Mouse (Mus musculus) intestine, postnatal 0 days (tissue): ENCODE data around the gene Bak1. TPM values are rescaled to one million over a fixed set of nuclear protein-coding genes. Genes with fewer than 3 reads are reported as not detected.

Experiments
- ATAC-seq: fragments of 200-750 bp; cut with Nextera tagmentation; 2 replicates; pipeline ENCODE4 v1.8.0; 2017; ENCODE audit warnings: mild to moderate bottlenecking, moderate TSS enrichment, moderate library complexity
- H3K27ac ChIP-seq: fragments of 300-500 bp; sonication (generic); 2 replicates; pipeline ENCODE4 v1.5.1; 2014; ENCODE audit warnings: mild to moderate bottlenecking, low read depth, low read length, moderate library complexity
- H3K27me3 ChIP-seq: fragments of 300-500 bp; sonication (generic); replicated peaks from 2 replicates; pipeline ENCODE4 v1.6.1; 2014; ENCODE audit warnings: low read length, mixed read lengths; ENCODE audit not compliant: control insufficient read depth, insufficient read depth
- H3K36me3 ChIP-seq: fragments of 300-500 bp; sonication (generic); 2 replicates; pipeline ENCODE4 v1.6.1; 2014; ENCODE audit warnings: mild to moderate bottlenecking, moderate library complexity; ENCODE audit not compliant: control insufficient read depth, insufficient read depth
- H3K4me1 ChIP-seq: fragments of 300-500 bp; sonication (generic); replicated peaks from 2 replicates; pipeline ENCODE4 v1.6.1; 2014; ENCODE audit warnings: antibody characterized with exemption, low read length, mixed read lengths; ENCODE audit not compliant: control insufficient read depth, insufficient read depth
- H3K4me2 ChIP-seq: fragments of 300-500 bp; sonication (generic); replicated peaks from 2 replicates; pipeline ENCODE4 v1.6.1; 2014; ENCODE audit warnings: low read depth, mild to moderate bottlenecking, moderate library complexity
- H3K4me3 ChIP-seq: fragments of 300-500 bp; sonication (generic); 2 replicates; pipeline ENCODE4 v1.5.1; 2014; ENCODE audit warnings: low read depth, low read length
- H3K9ac ChIP-seq: fragments of 300-500 bp; sonication (generic); 2 replicates; pipeline ENCODE4 v1.6.1; 2014; ENCODE audit warnings: mild to moderate bottlenecking, low read depth, low read length
- H3K9me3 ChIP-seq: fragments of 300-500 bp; sonication (generic); 2 replicates; pipeline ENCODE4 v1.6.1; 2016; ENCODE audit warnings: mixed run types; ENCODE audit not compliant: control insufficient read depth
- CTCF ChIP-seq: sonication (generic); IDR thresholded peaks from 2 replicates; pipeline ENCODE4 v1.5.1; 2016; ENCODE audit warnings: low read depth, mild to moderate bottlenecking, control low read depth, antibody characterized with exemption, moderate library complexity
- WGBS: fragments of 180-500 bp; shearing (Covaris S2); extraction: QIAGEN DNeasy Blood & Tissue Kit; methylation state at CpG from one replicate; pipeline ENCODE4 v1.1.7; 2014; 5-methylcytosine and 5-hydroxymethylcytosine counted together
- polyA plus RNA-seq: library from polyadenylated mRNA; unstranded; fragments of >200 nt; fragmentation: Nextera tagmentation; extraction: Ambion mirVana; gene quantifications from 2 replicates; pipeline ENCODE4 v1.2.1, GENCODE M21; 2015

The Bak1 gene
- polyA plus RNA-seq, 1 experiment from 2014 or later: 18.1 TPM

DNA sequence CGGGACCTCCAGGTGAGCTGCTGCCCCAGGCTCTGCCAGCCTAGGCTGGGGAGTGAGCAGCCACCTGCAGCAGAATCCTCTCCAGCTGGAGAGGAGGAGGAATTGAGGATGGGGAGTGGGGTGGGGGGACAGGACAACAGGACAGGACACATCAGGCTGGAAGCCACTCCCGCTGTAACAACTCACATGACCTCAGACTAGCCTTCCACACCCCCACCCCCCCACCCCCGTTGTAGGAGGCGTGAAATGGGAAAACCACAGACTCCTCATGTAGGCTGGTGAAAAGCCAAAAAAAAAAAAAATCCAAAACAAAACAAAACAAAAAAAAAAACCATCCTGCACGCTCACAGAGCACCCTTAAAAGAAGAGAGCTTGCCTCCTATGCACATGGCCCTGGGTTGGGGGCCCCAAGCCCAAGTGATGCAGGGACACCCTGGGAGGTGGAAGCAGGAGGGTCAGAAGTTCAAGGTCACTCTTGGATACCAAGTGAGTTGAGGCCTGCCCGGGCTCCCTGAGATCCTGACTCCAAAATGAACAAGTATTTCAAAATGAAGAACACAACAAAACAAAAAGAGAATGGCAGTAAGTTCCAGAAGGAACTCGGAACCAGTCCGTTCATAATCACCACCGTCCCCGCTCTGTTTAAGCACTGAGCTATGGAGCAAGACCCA, 10.8 kb upstream of the Bak1 start:
- H3K27ac ChIP-seq: no peak overlapping the region
- H3K36me3 ChIP-seq: no peaks in the 10 kb centered on the region
- no peak for ATAC-seq
- no peaks in the 10 kb centered on the region for H3K27me3 ChIP-seq
- 70% methylated on average over 10 of the region's 10 CpGs for WGBS
- H3K9ac ChIP-seq: no peak overlapping the region
- H3K9me3 ChIP-seq: no peaks in the 10 kb centered on the region
- peaks cover 9% of the 10 kb centered on the region for H3K4me1 ChIP-seq
- H3K4me2 ChIP-seq: no peak overlapping the region
- TF ChIP-seq CTCF: no peak
- H3K4me3 ChIP-seq: no peak overlapping the region

DNA sequence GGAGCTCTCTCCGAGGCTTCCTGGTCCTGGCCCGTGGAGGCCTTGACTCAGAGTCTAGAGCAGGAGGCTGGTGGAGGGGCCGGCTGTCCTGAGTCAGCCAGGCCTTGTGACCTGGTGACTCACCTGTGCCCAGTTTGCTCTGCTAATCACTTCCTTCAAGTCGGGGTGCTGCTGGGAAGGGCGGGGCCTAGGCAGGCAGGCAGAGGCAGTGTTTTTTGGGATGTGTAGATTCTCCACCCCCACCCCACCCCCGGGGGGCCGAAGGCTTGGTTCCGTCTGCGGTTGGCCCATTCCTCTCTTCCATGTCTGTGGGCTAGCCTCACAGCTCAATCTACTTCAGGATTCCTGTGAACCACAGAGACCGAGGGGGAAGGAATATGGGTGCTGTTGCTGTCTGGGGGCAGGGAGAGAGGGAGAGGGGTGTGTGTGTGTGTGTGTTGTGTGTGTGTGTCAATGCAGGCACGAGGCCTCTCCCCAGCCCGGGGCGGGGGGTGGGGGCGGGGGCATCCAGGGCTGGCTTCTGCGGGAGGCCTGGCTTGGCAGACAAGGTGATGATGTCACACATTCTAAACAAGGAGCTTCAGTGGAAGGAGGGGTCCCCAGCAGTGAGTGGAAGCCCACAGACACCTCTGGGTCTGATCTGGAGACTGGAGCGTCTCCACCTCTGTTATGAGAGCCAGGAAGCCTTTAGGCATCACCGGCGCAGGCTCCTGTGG, 9.7 kb upstream of the Bak1 start:
- Histone ChIP-seq H3K27ac (peak overlapping the region; percentile 76), H3K36me3 (no peaks in the 10 kb centered on the region), H3K9ac (peak overlapping the region; percentile 34; the same call in 1 of the 2 replicates), H3K4me2 (peak overlapping the region; percentile 46), H3K4me1 (peaks cover 9% of the 10 kb centered on the region), H3K9me3 (no peaks in the 10 kb centered on the region), H3K4me3 (no peak overlapping the region), H3K27me3 (no peaks in the 10 kb centered on the region)
- peak; percentile 77 for ATAC-seq
- 37% methylated on average over 18 of the region's 18 CpGs for WGBS
- TF ChIP-seq CTCF: no peak

DNA sequence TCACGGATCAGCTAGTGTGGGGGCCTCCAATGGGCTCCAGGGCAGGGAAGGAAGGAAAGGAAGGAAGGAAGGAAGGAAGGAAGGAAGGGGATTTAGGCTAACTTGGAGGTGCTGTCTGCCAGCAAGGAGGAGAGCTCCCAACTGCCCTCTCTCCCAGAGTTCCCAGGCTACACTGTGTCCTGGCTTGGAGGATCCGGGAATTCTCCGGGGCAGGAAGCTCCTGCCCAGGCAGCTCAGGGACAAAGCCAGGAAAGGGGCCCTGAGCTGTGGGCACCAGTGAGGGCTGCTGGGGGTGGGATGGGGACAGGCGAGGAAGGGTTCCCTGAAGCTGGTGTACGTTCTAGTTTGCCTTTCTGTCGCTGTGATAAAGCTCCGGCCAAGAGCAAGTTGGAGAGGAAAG, 7.7 kb upstream of the Bak1 start:
- no peak overlapping the region for H3K9ac ChIP-seq
- whole genome bisulfite sequencing: 78% methylated on average over 7 of the region's 7 CpGs

DNA sequence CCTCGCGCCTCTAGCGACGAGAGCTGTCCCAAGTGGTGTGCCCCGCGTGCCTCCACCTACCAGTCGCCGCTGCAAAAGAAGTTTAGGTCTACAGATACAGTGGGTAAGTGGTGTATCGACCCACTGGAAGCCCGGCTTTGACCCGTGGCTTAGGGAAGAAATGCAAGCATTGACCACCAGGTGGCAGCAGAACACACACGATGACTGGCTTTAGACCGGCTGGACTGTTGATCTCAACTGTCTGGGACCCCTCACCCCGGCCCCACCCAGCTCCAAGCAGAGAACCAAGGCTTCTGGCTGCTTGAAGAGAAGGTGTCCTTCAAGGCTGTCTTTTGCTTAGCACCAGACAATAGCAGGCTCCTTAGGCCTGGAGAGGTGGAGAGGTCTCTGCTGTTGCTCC, 4.1 kb upstream of the Bak1 start:
- no peak overlapping the region for H3K27ac ChIP-seq
- peak; percentile 95 for TF ChIP-seq CTCF
- H3K27me3 ChIP-seq: no peaks in the 10 kb centered on the region
- under 1% methylated on average over 14 of the region's 14 CpGs for WGBS
- H3K4me2 ChIP-seq: peak overlapping the region; percentile 43
- no peaks in the 10 kb centered on the region for H3K36me3 ChIP-seq
- no peak overlapping the region for H3K4me3 ChIP-seq
- H3K9ac ChIP-seq: no peak overlapping the region
- peak; percentile 17; the same call in 1 of the 2 replicates for ATAC-seq
- H3K9me3 ChIP-seq: no peaks in the 10 kb centered on the region
- no peaks in the 10 kb centered on the region for H3K4me1 ChIP-seq

More for the DNA sequence above, 7.7 kb upstream of the Bak1 start:
- Histone ChIP-seq H3K36me3 (no peaks in the 10 kb centered on the region), H3K27ac (no peak overlapping the region), H3K4me3 (no peak overlapping the region), H3K27me3 (no peaks in the 10 kb centered on the region), H3K4me1 (peaks cover 9% of the 10 kb centered on the region), H3K9me3 (no peaks in the 10 kb centered on the region), H3K4me2 (no peak overlapping the region)
- no peak for TF ChIP-seq CTCF
- ATAC-seq: no peak

DNA sequence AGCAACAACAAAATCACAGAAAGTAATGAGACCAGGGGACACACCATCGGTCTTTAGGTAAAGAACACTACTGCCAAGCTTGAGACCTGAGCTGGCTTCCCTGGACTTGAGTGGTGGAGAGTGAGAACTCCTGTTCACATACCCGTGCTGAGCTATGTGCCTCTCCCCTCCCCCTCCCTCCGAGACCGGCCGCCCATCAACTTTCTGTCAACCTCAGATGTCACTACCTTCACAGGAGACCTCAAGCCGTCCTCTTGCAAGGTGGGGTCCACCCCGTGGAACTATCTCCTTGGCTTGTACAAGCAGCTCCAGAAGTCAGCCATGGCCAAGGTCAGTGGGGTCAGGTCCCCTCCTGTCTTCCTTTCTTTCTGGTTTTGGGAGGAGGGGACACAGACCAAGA, 3.5 kb upstream of the Bak1 start:
- 55% methylated on average over 7 of the region's 7 CpGs for WGBS
- Histone ChIP-seq H3K27ac (no peak overlapping the region), H3K4me3 (no peak overlapping the region), H3K4me2 (peak overlapping the region; percentile 43), H3K4me1 (no peaks in the 10 kb centered on the region), H3K9ac (no peak overlapping the region), H3K36me3 (no peaks in the 10 kb centered on the region), H3K9me3 (no peaks in the 10 kb centered on the region), H3K27me3 (no peaks in the 10 kb centered on the region)
- no peak for ATAC-seq
- no peak for TF ChIP-seq CTCF

DNA sequence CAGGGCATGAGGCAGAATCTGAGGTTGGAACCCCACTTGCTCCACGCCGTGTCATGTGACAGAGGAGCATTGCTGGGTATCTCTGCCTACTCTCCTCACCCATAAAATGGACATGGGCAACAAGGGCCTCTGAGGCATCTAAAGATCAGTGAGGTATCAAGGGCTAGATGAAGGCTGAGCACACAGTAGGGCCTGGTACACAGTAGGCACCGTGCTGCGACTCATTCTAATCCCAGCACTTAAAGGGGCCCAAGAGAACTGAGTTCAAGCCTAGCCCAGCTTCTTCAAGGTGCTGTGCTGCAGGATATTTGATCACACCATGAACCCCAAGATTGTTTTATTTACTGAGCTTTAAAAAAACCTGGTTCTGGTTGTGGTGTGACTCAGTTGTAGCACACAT, 2.1 kb upstream of the Bak1 start:
- Histone ChIP-seq H3K4me1 (no peaks in the 10 kb centered on the region), H3K27me3 (no peaks in the 10 kb centered on the region), H3K9me3 (no peaks in the 10 kb centered on the region), H3K27ac (no peak overlapping the region), H3K9ac (no peak overlapping the region), H3K36me3 (peaks cover 1% of the 10 kb centered on the region; the same call in 1 of the 2 replicates), H3K4me2 (no peak overlapping the region), H3K4me3 (no peak overlapping the region)
- WGBS: 94% methylated on average over 4 of the region's 4 CpGs
- no peak for ATAC-seq
- no peak for TF ChIP-seq CTCF
